Mouse (Mus musculus) heart, embryonic 16.5 days (tissue): ENCODE data around the gene Gsdme. TPM values are rescaled to one million over a fixed set of nuclear protein-coding genes. Genes with fewer than 3 reads are reported as not detected.

Experiments
- ATAC-seq: fragments of 200-750 bp; cut with Nextera tagmentation; replicated peaks from 2 replicates; pipeline ENCODE4 v1.8.0; 2017; ENCODE audit warnings: moderate number of reproducible peaks; ENCODE audit not compliant: insufficient read depth, low FRiP score; ENCODE audit errors: extremely low read depth
- H3K27ac ChIP-seq: fragments of 300-500 bp; sonication (generic); 2 replicates; pipeline ENCODE4 v1.5.1; 2014; ENCODE audit warnings: mild to moderate bottlenecking, low read length, control low read depth, moderate library complexity
- H3K27me3 ChIP-seq: fragments of 300-500 bp; sonication (generic); 2 replicates; pipeline ENCODE4 v1.6.1; 2014; ENCODE audit warnings: low read length, mixed read lengths; ENCODE audit not compliant: control insufficient read depth, insufficient read depth
- H3K36me3 ChIP-seq: fragments of 300-500 bp; sonication (generic); 2 replicates; pipeline ENCODE4 v1.6.1; 2014; ENCODE audit not compliant: control insufficient read depth, insufficient read depth
- H3K4me1 ChIP-seq: fragments of 300-500 bp; sonication (generic); 2 replicates; pipeline ENCODE4 v1.6.1; 2014; ENCODE audit warnings: low read length, mixed read lengths; ENCODE audit not compliant: control insufficient read depth, insufficient read depth
- H3K4me2 ChIP-seq: fragments of 300-500 bp; sonication (generic); 2 replicates; pipeline ENCODE4 v1.6.1; 2014; ENCODE audit warnings: low read depth, mild to moderate bottlenecking, control low read depth, low read length
- H3K4me3 ChIP-seq: fragments of 300-500 bp; sonication (generic); 2 replicates; pipeline ENCODE4 v1.5.1; 2014; ENCODE audit warnings: mild to moderate bottlenecking, control low read depth, low read length
- H3K9ac ChIP-seq: fragments of 300-500 bp; sonication (generic); 2 replicates; pipeline ENCODE4 v1.6.1; 2014; ENCODE audit warnings: low read length, control low read depth
- H3K9me3 ChIP-seq: fragments of 300-500 bp; sonication (generic); replicated peaks from 2 replicates; pipeline ENCODE4 v1.6.1; 2016; ENCODE audit warnings: low read length; ENCODE audit not compliant: control insufficient read depth
- WGBS: fragments of 180-500 bp; shearing (Covaris S2); extraction: QIAGEN DNeasy Blood & Tissue Kit; methylation state at CpG from one replicate; pipeline ENCODE4 v1.1.7; 2014; 5-methylcytosine and 5-hydroxymethylcytosine counted together
- polyA plus RNA-seq: library from polyadenylated mRNA; unstranded; fragments of >200 nt; fragmentation: Nextera tagmentation; extraction: Ambion mirVana; gene quantifications from 2 replicates; pipeline ENCODE4 v1.2.1, GENCODE M21; 2015

Gene Gsdme
- polyA plus RNA-seq, 1 experiment from 2014 or later, result 37.7 TPM

DNA sequence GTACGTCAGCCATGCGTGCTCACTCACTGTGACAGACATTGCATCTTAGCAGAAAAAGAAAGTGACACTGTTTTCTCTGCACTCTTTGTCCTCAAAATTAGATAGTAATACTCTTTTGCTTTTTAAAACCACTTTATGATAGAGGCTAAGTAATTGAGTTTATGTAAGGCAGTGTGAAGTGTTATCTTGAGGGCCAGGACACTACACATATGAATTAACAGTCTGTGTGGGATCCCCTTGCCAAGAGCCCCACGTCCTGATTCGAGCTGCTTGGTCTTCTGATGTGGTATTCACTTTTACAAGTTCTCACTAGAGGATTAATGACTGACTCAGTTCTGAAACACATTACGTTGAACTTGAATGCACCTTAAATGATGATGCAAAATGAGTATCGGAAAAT, 103.8 kb downstream of the Gsdme start:
- Histone ChIP-seq H3K4me3 (no peak overlapping the region), H3K4me1 (peaks cover 6% of the 10 kb centered on the region), H3K36me3 (0 out of 2 replicates have a peak, but pooled peaks cover 3% of the 10 kb centered on the region), H3K27ac (no peak overlapping the region), H3K9ac (no peak overlapping the region), H3K4me2 (no peak overlapping the region), H3K9me3 (no peaks in the 10 kb centered on the region), H3K27me3 (no peaks in the 10 kb centered on the region)
- WGBS, result 73% methylated on average over 6 of the region's 6 CpGs
- ATAC-seq, result no peak

DNA sequence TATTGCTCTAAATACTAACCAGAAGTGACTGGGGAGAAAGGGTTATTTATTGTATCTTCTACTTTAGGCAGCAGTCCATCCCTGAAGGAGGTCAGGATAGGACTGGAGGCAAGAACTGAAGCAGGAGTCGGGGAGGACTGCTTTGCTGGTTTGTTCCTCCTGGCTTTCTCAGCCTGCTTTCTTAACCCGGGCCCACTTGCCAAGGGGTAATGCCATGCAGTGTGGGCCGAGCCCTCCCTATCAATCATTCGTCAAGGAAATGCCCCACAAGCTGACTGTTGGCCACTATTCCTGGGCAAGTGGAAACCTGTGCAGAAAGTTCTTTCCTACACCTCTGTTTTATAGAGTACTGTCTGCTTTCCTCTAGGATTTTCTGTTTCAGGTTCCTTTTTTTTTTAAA, 114.3 kb downstream of the Gsdme start:
- H3K4me3 ChIP-seq, result no peak overlapping the region
- WGBS, result 86% methylated on average over 4 of the region's 4 CpGs
- H3K9me3 ChIP-seq, result no peaks in the 10 kb centered on the region
- no peak overlapping the region for H3K4me2 ChIP-seq
- ATAC-seq, result no peak
- H3K36me3 ChIP-seq, result peaks cover 3% of the 10 kb centered on the region
- H3K9ac ChIP-seq, result no peak overlapping the region
- 0 out of 2 replicates have a peak, but pooled peaks cover 2% of the 10 kb centered on the region for H3K4me1 ChIP-seq
- H3K27ac ChIP-seq, result no peak overlapping the region
- H3K27me3 ChIP-seq, result no peaks in the 10 kb centered on the region

GRCm38 (mm10) chr6:50146158-50146557, 117.5 kb downstream of the Gsdme start:
- Histone ChIP-seq H3K27me3 (no peaks in the 10 kb centered on the region), H3K4me2 (no peak overlapping the region), H3K36me3 (peaks cover 3% of the 10 kb centered on the region), H3K9me3 (no peaks in the 10 kb centered on the region), H3K4me3 (no peak overlapping the region), H3K27ac (no peak overlapping the region), H3K4me1 (no peaks in the 10 kb centered on the region), H3K9ac (no peak overlapping the region)
- ATAC-seq, result no peak

DNA sequence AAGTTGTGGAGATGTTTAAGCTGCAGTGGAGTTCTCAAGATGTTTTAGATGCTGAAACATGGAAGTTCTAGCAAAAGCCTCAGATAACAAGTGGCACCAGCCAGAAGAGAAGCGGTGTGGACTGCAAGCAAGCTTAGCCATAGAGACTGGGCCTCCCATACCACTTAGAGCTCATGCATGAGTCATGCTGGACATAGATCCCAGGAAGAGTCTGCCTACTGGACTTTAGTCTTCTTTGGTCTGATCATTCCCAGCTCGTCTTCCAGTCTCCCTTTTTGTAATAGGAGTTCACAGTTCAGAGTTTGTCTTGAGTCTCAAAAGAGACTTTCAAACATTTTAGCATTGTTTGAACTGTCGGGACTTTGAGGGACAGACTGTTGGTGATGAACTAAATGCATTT, 124.1 kb downstream of the Gsdme start:
- H3K4me3 ChIP-seq, result no peak overlapping the region
- H3K27ac ChIP-seq, result no peak overlapping the region
- H3K9ac ChIP-seq, result no peak overlapping the region
- WGBS, result 77% methylated on average over 3 of the region's 3 CpGs
- H3K27me3 ChIP-seq, result no peaks in the 10 kb centered on the region
- 0 out of 2 replicates have a peak, but pooled peaks cover 2% of the 10 kb centered on the region for H3K4me1 ChIP-seq
- no peaks in the 10 kb centered on the region for H3K36me3 ChIP-seq
- H3K4me2 ChIP-seq, result no peak overlapping the region
- no peak for ATAC-seq
- no peaks in the 10 kb centered on the region for H3K9me3 ChIP-seq

Other genes with a start within 250 kb of the Gsdme start
- gene Mpp6, start 153.6 kb downstream of the Gsdme start, polyA plus RNA-seq, result 70.7 and 75.4 TPM in 2 replicates
- 19.4 and 19.7 TPM in 2 replicates for gene Osbpl3, start 192.3 kb upstream of the Gsdme start, polyA plus RNA-seq